Mouse (Mus musculus): ENCODE measurements around the gene Vps13c.

- TF ChIP-seq CTCF (IDR thresholded peaks at IDR 0.05; ENCODE audit: extremely low read depth, insufficient read depth, insufficient read length, insufficient replicate concordance) (no peak), POLR2A (IDR thresholded peaks at IDR 0.05; ENCODE audit: low read depth, low read length) (no peak)
Measured at GRCm38 (mm10) chr9:67795205-67795675, 45.0 kb upstream of the Vps13c start.
